Mouse (Mus musculus) heart, embryonic 12.5 days (tissue): ENCODE measurements around the gene Pde4d. TPM values are rescaled to one million over a fixed set of nuclear protein-coding genes. Genes with fewer than 3 reads are reported as not detected.

Experiments
- ATAC-seq: fragments of 200-750 bp; cut with Nextera tagmentation; 2 replicates; pipeline ENCODE4 v1.8.0; 2017; ENCODE audit warnings: moderate TSS enrichment, moderate library complexity; ENCODE audit not compliant: insufficient number of reproducible peaks, low FRiP score
- H3K27ac ChIP-seq: fragments of 300-500 bp; sonication (generic); 2 replicates; pipeline ENCODE4 v1.5.1; 2016; ENCODE audit warnings: mild to moderate bottlenecking, moderate library complexity; ENCODE audit not compliant: poor library complexity, severe bottlenecking
- H3K27me3 ChIP-seq: fragments of 300-500 bp; sonication (generic); replicated peaks from 2 replicates; pipeline ENCODE4 v1.6.1; 2016; ENCODE audit warnings: mild to moderate bottlenecking, moderate library complexity
- H3K36me3 ChIP-seq: fragments of 300-500 bp; sonication (generic); 2 replicates; pipeline ENCODE4 v1.6.1; 2016; ENCODE audit warnings: mild to moderate bottlenecking, moderate library complexity
- H3K4me1 ChIP-seq: fragments of 300-500 bp; sonication (generic); replicated peaks from 2 replicates; pipeline ENCODE4 v1.6.1; 2016; ENCODE audit warnings: mild to moderate bottlenecking
- H3K4me2 ChIP-seq: fragments of 300-500 bp; sonication (generic); 2 replicates; pipeline ENCODE4 v1.6.1; 2016; ENCODE audit warnings: mild to moderate bottlenecking, moderate library complexity
- H3K4me3 ChIP-seq: fragments of 300-500 bp; sonication (generic); 2 replicates; pipeline ENCODE4 v1.5.1; 2016; ENCODE audit warnings: mild to moderate bottlenecking
- H3K9ac ChIP-seq: fragments of 300-500 bp; sonication (generic); 2 replicates; pipeline ENCODE4 v1.6.1; 2016; ENCODE audit warnings: mild to moderate bottlenecking, moderate library complexity
- H3K9me3 ChIP-seq: fragments of 300-500 bp; sonication (generic); replicated peaks from 2 replicates; pipeline ENCODE4 v1.6.1; 2016; ENCODE audit warnings: mild to moderate bottlenecking, moderate library complexity
- WGBS: fragments of 180-500 bp; shearing (Covaris S2); methylation state at CpG from one replicate; pipeline ENCODE4 v1.1.7; 2016; 5-methylcytosine and 5-hydroxymethylcytosine counted together
- polyA plus RNA-seq: library from polyadenylated mRNA; unstranded; fragments of >200 nt; fragmentation: Nextera tagmentation; extraction: Ambion mirVana; gene quantifications from 2 replicates; pipeline ENCODE4 v1.2.1, GENCODE M21; 2016

The Pde4d gene
- polyA plus RNA-seq, 1 experiment from 2014 or later, result 34.2 TPM

DNA sequence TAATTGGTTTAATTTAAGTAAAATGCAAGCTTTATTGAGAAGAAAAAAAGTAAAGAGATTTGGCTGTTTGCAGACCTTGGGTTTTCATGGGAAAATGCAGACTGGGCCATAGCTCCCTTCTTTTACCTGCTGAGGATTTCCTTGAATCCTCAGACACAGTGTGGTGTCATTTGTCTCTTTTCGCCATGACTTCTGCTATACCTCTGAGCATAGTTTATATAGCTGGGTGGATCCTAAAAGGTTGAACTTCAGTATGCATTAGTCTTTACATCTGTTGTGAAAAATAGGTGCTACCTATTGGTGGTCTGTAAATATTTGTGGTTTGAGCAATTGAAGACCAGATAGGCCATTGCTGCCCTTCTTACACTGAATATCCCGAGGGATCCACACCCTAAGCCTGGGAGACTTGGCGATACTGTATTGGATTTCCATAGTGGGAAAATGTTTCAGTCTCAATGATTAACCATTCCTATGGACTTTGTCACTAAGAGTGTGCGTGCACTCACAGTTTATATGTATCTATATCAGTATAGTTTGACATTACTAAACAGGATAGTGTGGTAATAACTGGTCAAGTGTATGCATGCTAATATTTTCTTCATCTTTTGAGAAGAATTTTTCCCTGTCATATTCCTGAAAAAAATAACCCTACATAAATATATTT lies 819.0 kb downstream of the Pde4d start:
- Histone ChIP-seq H3K4me2 (no peak overlapping the region), H3K4me1 (no peaks in the 10 kb centered on the region), H3K9me3 (no peaks in the 10 kb centered on the region), H3K27ac (no peak overlapping the region), H3K9ac (no peak overlapping the region), H3K36me3 (no peaks in the 10 kb centered on the region), H3K4me3 (no peak overlapping the region), H3K27me3 (no peaks in the 10 kb centered on the region)
- 89% methylated on average over 4 of the region's 4 CpGs for WGBS
- ATAC-seq, result no peak

DNA sequence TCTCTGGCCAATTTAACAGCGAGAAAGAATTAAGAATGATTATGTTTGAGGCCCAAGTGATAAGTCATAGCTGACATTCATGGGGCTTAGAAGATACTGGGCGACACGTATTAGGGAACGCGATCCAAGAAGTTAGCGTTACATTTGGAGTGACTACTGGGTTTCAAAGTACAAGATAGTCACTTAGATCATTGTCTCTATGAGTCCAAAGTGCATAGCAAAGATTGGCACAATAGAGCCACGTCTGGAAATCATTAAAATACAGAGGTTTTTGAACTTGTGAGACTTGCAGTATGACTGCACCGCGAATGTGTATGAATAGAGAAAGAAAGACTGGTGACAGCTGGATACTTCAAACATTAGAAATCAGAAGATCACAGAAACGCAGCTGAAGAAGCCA lies 825.1 kb downstream of the Pde4d start:
- Histone ChIP-seq H3K36me3 (peaks cover 10% of the 10 kb centered on the region; the same call in 1 of the 2 replicates), H3K9ac (no peak overlapping the region), H3K4me3 (no peak overlapping the region), H3K4me1 (peaks cover 7% of the 10 kb centered on the region; the same call in 1 of the 2 replicates), H3K9me3 (0 out of 2 replicates have a peak, but pooled peaks cover 11% of the 10 kb centered on the region), H3K27ac (no peak overlapping the region), H3K27me3 (no peaks in the 10 kb centered on the region), H3K4me2 (no peak overlapping the region)
- ATAC-seq, result no peak
- 85% methylated on average over 10 of the region's 10 CpGs for WGBS

DNA sequence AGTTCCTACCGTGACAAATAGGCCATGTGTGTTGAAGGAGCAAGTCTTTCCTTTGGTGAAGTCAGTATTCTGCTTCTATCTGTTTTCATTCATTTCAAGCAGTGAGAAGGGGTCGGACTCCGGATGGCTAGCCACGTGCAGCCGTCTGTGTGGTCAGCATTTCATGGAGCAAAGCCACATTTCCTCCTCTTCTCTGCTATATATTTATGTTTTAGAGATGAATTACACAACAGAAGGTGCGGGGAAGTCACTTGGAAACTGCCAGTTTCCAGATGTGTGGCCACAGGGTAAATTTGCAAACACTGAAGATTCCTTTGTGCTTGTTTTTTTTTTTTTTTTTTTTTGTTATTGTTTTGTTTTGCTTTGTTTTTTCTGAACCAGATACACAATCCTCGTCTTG lies 828.0 kb downstream of the Pde4d start:
- H3K4me1 ChIP-seq, result peaks cover 7% of the 10 kb centered on the region; the same call in 1 of the 2 replicates
- H3K27ac ChIP-seq, result no peak overlapping the region
- 0 out of 2 replicates have a peak, but pooled peaks cover 11% of the 10 kb centered on the region for H3K9me3 ChIP-seq
- H3K27me3 ChIP-seq, result no peaks in the 10 kb centered on the region
- H3K9ac ChIP-seq, result no peak overlapping the region
- H3K4me3 ChIP-seq, result no peak overlapping the region
- H3K4me2 ChIP-seq, result no peak overlapping the region
- no peak for ATAC-seq
- WGBS, result 66% methylated on average over 7 of the region's 7 CpGs
- peaks cover 10% of the 10 kb centered on the region; the same call in 1 of the 2 replicates for H3K36me3 ChIP-seq

- 60% methylated on average over 10 of the region's 10 CpGs for WGBS
- H3K36me3 ChIP-seq, result peaks cover 10% of the 10 kb centered on the region; the same call in 1 of the 2 replicates
- peaks cover 7% of the 10 kb centered on the region; the same call in 1 of the 2 replicates for H3K4me1 ChIP-seq
- 0 out of 2 replicates have a peak, but pooled peaks cover 11% of the 10 kb centered on the region for H3K9me3 ChIP-seq
- H3K27ac ChIP-seq, result no peak overlapping the region
- no peak for ATAC-seq
- H3K4me3 ChIP-seq, result no peak overlapping the region
- H3K4me2 ChIP-seq, result 0 out of 2 replicates have a peak overlapping the region, but pooled peaks have one; percentile 8
- H3K9ac ChIP-seq, result no peak overlapping the region
- no peaks in the 10 kb centered on the region for H3K27me3 ChIP-seq
Observed at GRCm38 (mm10) chr13:109278504-109278912, 828.8 kb downstream of the Pde4d start.

GRCm38 (mm10) chr13:109279211-109279610 lies 829.5 kb downstream of the Pde4d start:
- no peak overlapping the region for H3K4me3 ChIP-seq
- H3K36me3 ChIP-seq, result peaks cover 10% of the 10 kb centered on the region; the same call in 1 of the 2 replicates
- H3K27ac ChIP-seq, result no peak overlapping the region
- H3K9me3 ChIP-seq, result 0 out of 2 replicates have a peak, but pooled peaks cover 11% of the 10 kb centered on the region
- H3K4me2 ChIP-seq, result no peak overlapping the region
- no peaks in the 10 kb centered on the region for H3K27me3 ChIP-seq
- peaks cover 7% of the 10 kb centered on the region; the same call in 1 of the 2 replicates for H3K4me1 ChIP-seq
- no peak for ATAC-seq
- no peak overlapping the region for H3K9ac ChIP-seq
- WGBS, result 63% methylated on average over 6 of the region's 6 CpGs

- Histone ChIP-seq H3K4me2 (no peak overlapping the region), H3K27ac (no peak overlapping the region), H3K4me3 (no peak overlapping the region), H3K9ac (no peak overlapping the region), H3K9me3 (0 out of 2 replicates have a peak, but pooled peaks cover 3% of the 10 kb centered on the region), H3K36me3 (peaks cover under 1% of the 10 kb centered on the region; the same call in 1 of the 2 replicates), H3K27me3 (no peaks in the 10 kb centered on the region), H3K4me1 (peaks cover 7% of the 10 kb centered on the region; the same call in 1 of the 2 replicates)
- 93% methylated on average over 5 of the region's 5 CpGs for WGBS
- no peak for ATAC-seq
Observed at GRCm38 (mm10) chr13:109280433-109280832, 830.7 kb downstream of the Pde4d start.

DNA sequence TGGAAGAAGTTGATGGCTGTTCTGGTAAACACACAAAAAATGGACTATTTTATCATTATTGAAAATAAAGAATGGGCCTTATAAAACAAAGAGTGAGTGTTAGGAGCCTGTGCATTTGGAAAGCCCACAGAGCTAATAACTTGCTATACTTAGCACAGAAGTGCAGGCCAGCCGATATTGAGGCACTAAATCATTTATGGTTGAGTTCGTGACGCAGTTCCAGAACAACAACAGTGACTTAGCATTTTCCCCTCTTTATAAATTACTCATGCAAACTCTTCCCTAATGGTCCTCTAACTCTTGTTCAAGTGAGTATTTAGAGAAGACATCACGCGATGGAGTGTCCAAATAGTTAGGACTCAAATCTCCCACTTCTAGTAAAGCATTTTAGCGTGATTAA lies 837.7 kb downstream of the Pde4d start:
- no peaks in the 10 kb centered on the region for H3K27me3 ChIP-seq
- no peaks in the 10 kb centered on the region for H3K4me1 ChIP-seq
- no peak overlapping the region for H3K27ac ChIP-seq
- ATAC-seq, result no peak
- no peak overlapping the region for H3K4me2 ChIP-seq
- no peaks in the 10 kb centered on the region for H3K9me3 ChIP-seq
- no peak overlapping the region for H3K9ac ChIP-seq
- no peak overlapping the region for H3K4me3 ChIP-seq
- WGBS, result 89% methylated on average over 6 of the region's 6 CpGs
- no peaks in the 10 kb centered on the region for H3K36me3 ChIP-seq

DNA sequence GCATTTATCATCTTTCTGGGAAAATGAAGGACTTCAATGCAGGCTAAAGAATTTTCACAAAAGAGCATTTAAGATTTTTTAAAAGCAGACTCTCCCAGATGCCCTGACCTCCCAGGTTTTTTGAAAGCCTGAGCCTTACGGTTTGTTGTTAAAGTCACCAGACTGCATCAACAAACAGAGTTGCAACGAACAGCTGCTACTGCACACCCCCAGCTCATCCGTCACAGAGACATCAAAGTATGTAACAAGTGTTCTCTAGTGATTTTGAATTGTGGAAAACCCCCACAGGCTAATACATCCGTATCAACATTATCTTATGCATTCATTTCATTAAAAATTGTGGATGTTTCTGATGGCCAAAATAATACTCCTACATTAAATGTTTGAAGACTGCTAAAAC lies 841.2 kb downstream of the Pde4d start:
- ATAC-seq, result no peak
- Histone ChIP-seq H3K27ac (no peak overlapping the region), H3K9me3 (no peaks in the 10 kb centered on the region), H3K36me3 (no peaks in the 10 kb centered on the region), H3K4me3 (no peak overlapping the region), H3K4me1 (peaks cover 14% of the 10 kb centered on the region), H3K9ac (no peak overlapping the region), H3K4me2 (no peak overlapping the region), H3K27me3 (no peaks in the 10 kb centered on the region)
- 67% methylated on average over 4 of the region's 4 CpGs for WGBS

DNA sequence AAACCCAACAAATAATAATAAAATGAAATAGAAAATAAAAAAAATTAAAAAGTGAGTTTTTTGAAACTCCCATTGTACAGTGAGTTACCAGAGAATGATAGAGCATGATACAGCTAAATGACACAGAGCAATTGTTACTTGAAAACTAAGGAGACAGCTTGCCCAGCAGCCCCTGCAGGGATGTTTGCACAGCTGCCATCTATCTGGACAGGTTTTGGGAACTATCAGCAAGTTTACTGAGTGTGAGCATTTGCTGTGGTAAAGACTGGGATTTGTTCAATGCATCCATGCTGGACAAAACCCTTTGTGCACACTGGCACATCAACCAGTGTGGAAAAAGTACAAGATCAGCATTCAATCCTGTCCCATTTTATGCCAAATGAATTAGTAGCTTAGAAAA lies 843.3 kb downstream of the Pde4d start:
- Histone ChIP-seq H3K9me3 (no peaks in the 10 kb centered on the region), H3K36me3 (no peaks in the 10 kb centered on the region), H3K27ac (no peak overlapping the region), H3K4me3 (no peak overlapping the region), H3K27me3 (no peaks in the 10 kb centered on the region), H3K9ac (no peak overlapping the region), H3K4me1 (peaks cover 20% of the 10 kb centered on the region), H3K4me2 (no peak overlapping the region)
- ATAC-seq, result no peak

DNA sequence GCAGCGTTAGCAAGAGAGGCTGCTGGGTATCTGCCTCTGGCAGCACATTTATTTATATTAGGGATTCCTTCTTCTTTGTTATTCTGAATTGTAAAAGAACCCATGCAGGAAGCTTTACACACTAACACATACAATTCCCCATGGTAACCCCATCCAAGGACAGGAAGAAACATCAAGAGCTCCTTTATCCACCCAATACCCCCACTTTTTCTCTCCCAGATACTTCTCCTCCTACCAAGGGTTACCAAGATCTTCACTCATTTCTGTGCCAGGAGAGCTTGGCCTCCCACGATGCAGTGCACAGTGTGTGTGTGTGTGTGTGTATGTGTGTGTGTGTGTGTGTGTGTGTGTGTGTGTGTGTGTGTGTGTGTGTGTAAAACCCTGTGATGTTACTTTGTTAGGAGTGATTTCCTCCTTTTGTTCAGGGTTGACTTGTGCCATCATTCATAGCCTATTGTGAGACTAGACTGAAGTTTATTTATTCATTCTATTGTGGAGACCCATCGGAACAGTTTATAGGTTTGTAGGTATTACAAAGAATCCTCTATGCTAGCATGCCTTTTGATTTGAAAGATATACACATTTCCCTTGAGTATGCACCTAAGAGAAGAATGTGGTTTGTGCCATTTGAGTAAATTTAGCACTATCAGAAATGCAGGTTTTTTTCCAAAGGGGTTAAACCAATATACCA lies 846.7 kb downstream of the Pde4d start:
- 66% methylated on average over 3 of the region's 3 CpGs for WGBS

GRCm38 (mm10) chr13:109298852-109299251 lies 849.1 kb downstream of the Pde4d start:
- Histone ChIP-seq H3K4me1 (peaks cover 20% of the 10 kb centered on the region), H3K36me3 (no peaks in the 10 kb centered on the region), H3K27me3 (no peaks in the 10 kb centered on the region), H3K9ac (no peak overlapping the region), H3K9me3 (no peaks in the 10 kb centered on the region), H3K4me3 (no peak overlapping the region), H3K4me2 (no peak overlapping the region), H3K27ac (no peak overlapping the region)
- no peak for ATAC-seq
- 75% methylated on average over 7 of the region's 7 CpGs for WGBS

More for the DNA sequence above, 846.7 kb downstream of the Pde4d start:
- no peaks in the 10 kb centered on the region for H3K27me3 ChIP-seq
- H3K9me3 ChIP-seq, result no peaks in the 10 kb centered on the region
- H3K4me3 ChIP-seq, result no peak overlapping the region
- no peaks in the 10 kb centered on the region for H3K36me3 ChIP-seq
- ATAC-seq, result no peak
- H3K9ac ChIP-seq, result no peak overlapping the region
- no peak overlapping the region for H3K27ac ChIP-seq
- H3K4me2 ChIP-seq, result no peak overlapping the region
- H3K4me1 ChIP-seq, result peaks cover 20% of the 10 kb centered on the region
